24 mouse cellular contexts compared by ENCODE assay signal in the genomic region with DNA sequence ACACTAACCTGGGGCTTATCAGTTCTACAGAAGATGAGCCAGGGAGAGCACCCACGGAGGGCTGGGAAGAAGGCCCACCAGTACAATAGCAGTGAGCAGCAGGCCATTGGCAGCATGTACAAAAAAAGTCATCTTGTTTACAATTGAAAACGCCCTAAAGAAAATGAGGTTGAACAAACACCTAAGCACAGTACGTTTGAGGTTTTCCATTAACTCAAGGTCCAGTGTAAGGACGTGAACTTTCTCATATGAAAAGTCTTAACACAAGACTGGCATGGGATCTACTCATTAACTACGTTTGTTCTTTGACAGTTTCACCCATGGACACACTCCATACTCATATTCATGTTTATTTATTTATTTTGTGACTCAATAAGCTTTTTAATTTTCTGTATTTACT.
DNase-seq lines count a peak whose midpoint lies in the region; ATAC-seq and TF ChIP-seq lines count a peak whose summit lies in the region.
"Had no signal": no experiment of that assay in that cellular context is flagged by ENCODE, and none has a peak within 500 bp of the region (broad histone marks: within the 10 kb centered on the region; RNA-seq: fewer than 3 reads in every experiment).

No protein-coding gene starts in this region.

- H3K4me2 ChIP-seq in kidney, embryonic 14.5 days (replicated peaks; ENCODE audit: low read depth, low read length) = no peak overlapping the region
- H3K4me2 ChIP-seq in stomach, postnatal 0 days (replicated peaks; ENCODE audit: low read depth) = no peak overlapping the region
- H3K4me2 ChIP-seq: embryonic facial prominence, embryonic 12.5 days; forebrain, embryonic 13.5 days had no signal

- no peaks in the 10 kb centered on the region for H3K36me3 ChIP-seq in kidney, embryonic 14.5 days (ENCODE audit: control insufficient read depth, insufficient read depth, low read length)
- H3K36me3 ChIP-seq in stomach, postnatal 0 days (ENCODE audit: control insufficient read depth, insufficient read depth, low read length) = no peaks in the 10 kb centered on the region
- H3K36me3 ChIP-seq: embryonic facial prominence, embryonic 12.5 days; G1E had no signal

- 86% methylated on average over 5 of the region's 5 CpGs for WGBS in kidney, embryonic 14.5 days
- 54% methylated on average over 5 of the region's 5 CpGs for WGBS in stomach, postnatal 0 days

- intact Hi-C loops in heart, postnatal 14 days (cut with DNase I) = no loop called here

- peak; percentile 22 for DNase-seq in heart, adult 11 months
- DNase-seq in heart, postnatal 14 days = no peak
- DNase-seq in kidney, adult 9 months = peak; percentile 54
- DNase-seq in kidney, postnatal 10 days = no peak
- peak; percentile 13 for DNase-seq in kidney, postnatal 14 days
- no peak for DNase-seq in stomach, postnatal 0 days (ENCODE audit: low spot score)
- DNase-seq: adrenal gland, adult 8-10 months; adrenal gland, postnatal 14 days; adrenal gland, postnatal 36 days; B cell, adult 2 months; cerebellum, adult 11-12 months; cerebellum, adult 2 months; cerebellum, adult 9-10 months; cerebellum, postnatal 10 days; cerebellum, postnatal 25 days had no signal

- H3K4me1 ChIP-seq in kidney, embryonic 14.5 days (ENCODE audit: control insufficient read depth, insufficient read depth, low read length) = no peaks in the 10 kb centered on the region
- no peaks in the 10 kb centered on the region for H3K4me1 ChIP-seq in stomach, postnatal 0 days (replicated peaks; ENCODE audit: control insufficient read depth, insufficient read depth)
- H3K4me1 ChIP-seq: embryonic facial prominence, embryonic 10.5 days; embryonic facial prominence, embryonic 12.5 days; forebrain, embryonic 13.5 days had no signal

- no peaks in the 10 kb centered on the region for H3K27me3 ChIP-seq in kidney, embryonic 14.5 days (ENCODE audit: control insufficient read depth, insufficient read depth, low read length)
- H3K27me3 ChIP-seq in stomach, postnatal 0 days (ENCODE audit: control insufficient read depth, insufficient read depth, low read length) = no peaks in the 10 kb centered on the region
- H3K27me3 ChIP-seq: CH12.LX; embryonic facial prominence, embryonic 12.5 days; forebrain, embryonic 13.5 days had no signal

- H3K9ac ChIP-seq in kidney, embryonic 14.5 days (ENCODE audit: low read depth, low read length) = no peak overlapping the region
- no peak overlapping the region for H3K9ac ChIP-seq in stomach, postnatal 0 days (ENCODE audit: low read length)
- H3K9ac ChIP-seq: embryonic facial prominence, embryonic 12.5 days; forebrain, embryonic 13.5 days had no signal

- H3K27ac ChIP-seq in kidney, embryonic 14.5 days (ENCODE audit: low read depth, low read length) = no peak overlapping the region
- no peak overlapping the region for H3K27ac ChIP-seq in stomach, postnatal 0 days (replicated peaks)
- H3K27ac ChIP-seq: embryonic facial prominence, embryonic 10.5 days; embryonic facial prominence, embryonic 12.5 days; forebrain, embryonic 13.5 days had no signal

- ATAC-seq in kidney, embryonic 14.5 days (ENCODE audit: low FRiP score, low TSS enrichment) = no peak
- ATAC-seq in stomach, postnatal 0 days (ENCODE audit: low FRiP score, low TSS enrichment) = peak; percentile 59; the same call in 1 of the 2 replicates
- ATAC-seq: activated CD4-positive, CD25-positive, alpha-beta regulatory T cell, adult 4 months; CD4-positive, CD25-positive, alpha-beta regulatory T cell, adult 4 months; forebrain, embryonic 13.5 days; Patski had no signal

- no peak for TF ChIP-seq CTCF in stomach, postnatal 0 days (IDR thresholded peaks at IDR 0.05; ENCODE audit: low read depth)

- no peak for TF ChIP-seq EP300 in stomach, postnatal 0 days (optimal IDR thresholded peaks at IDR 0.05)

- H3K9me3 ChIP-seq in kidney, embryonic 14.5 days (ENCODE audit: control insufficient read depth, low read length) = no peaks in the 10 kb centered on the region
- no peaks in the 10 kb centered on the region for H3K9me3 ChIP-seq in stomach, postnatal 0 days (ENCODE audit: control insufficient read depth, low read length)
- H3K9me3 ChIP-seq: embryonic facial prominence, embryonic 12.5 days; G1E had no signal

- H3K4me3 ChIP-seq in kidney, embryonic 14.5 days (ENCODE audit: low read length) = no peak overlapping the region
- no peak overlapping the region for H3K4me3 ChIP-seq in stomach, postnatal 0 days (ENCODE audit: low read depth, low read length)
- H3K4me3 ChIP-seq: embryonic facial prominence, embryonic 10.5 days; embryonic facial prominence, embryonic 12.5 days; forebrain, embryonic 13.5 days had no signal

Comparison
In these comparisons a context has a peak if more than half of its experiments do, and no peak if none do; other contexts are left out.
1. DNase-seq: peak in heart, adult 11 months (single experiment), kidney, adult 9 months (single experiment) and kidney, postnatal 14 days (single experiment); none in heart, postnatal 14 days (0 of 2), kidney, postnatal 10 days (single experiment) and stomach, postnatal 0 days (single experiment).